Mouse (Mus musculus): ENCODE measurements at regions not wholly inside any gene's neighbourhood (a gene's known extent, or its start where the extent isn't known, plus 50 kb on each side); places are given as distances from the start of the nearest gene placed in this dataset.

DNA sequence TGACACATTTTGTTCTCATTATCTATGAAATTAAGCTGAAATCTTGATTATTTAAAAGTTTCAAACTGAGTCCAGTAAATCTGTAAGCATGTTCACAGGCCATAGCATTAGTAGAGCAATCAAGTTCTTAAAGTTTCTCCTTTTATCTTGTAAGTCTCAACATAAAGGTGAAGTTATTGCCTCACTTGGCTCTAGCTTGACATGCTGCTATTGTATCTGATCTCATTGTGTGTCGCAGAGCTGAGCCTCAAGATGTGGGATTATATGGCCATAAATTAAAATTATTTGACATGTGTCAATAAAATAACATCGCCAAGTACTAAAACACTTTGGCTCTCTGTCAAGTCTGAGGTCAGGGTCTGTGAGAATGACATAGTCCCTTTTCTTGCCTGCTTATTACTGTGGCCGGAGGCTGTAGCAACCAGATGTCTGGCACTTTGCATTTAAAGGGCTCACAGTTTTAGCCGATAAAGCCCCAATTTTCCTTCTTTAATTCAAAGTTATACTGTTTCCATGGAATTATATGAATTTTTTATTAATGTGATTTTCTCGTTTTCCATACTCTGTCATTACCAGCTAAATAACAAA is 775.8 kb downstream of the A830018L16Rik start:
- intact Hi-C loops (cut with DNase I) = no loop called here
- Histone ChIP-seq H3K4me3 (no peak overlapping the region), H3K27ac (no peak overlapping the region)
- TF ChIP-seq CTCF (IDR thresholded peaks at IDR 0.05) = no peak
- no peak for DNase-seq

DNA sequence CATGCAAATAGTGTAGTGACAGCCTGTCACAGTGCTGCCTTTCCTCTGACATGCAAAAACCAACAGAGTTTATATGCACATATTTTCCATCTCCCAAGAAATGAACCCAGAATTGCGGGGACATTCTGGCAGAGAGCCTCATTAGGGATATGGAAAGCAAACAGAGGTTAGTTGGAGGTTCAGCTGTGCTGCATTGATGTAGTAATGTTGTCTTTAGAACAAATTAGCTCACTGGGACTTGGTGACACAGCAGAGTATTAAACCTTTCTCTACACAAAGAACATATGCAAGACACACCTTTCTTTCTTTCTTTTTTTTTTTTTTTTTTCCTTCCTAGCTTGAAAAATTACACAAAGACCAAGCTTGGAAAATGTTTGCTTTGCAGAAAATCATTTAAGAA is 778.7 kb downstream of the A830018L16Rik start:
- Histone ChIP-seq H3K27ac (no peak overlapping the region), H3K4me3 (no peak overlapping the region)
- TF ChIP-seq CTCF (IDR thresholded peaks at IDR 0.05) = no peak
- intact Hi-C loops (cut with DNase I) = no loop called here
- no peak for DNase-seq

DNA sequence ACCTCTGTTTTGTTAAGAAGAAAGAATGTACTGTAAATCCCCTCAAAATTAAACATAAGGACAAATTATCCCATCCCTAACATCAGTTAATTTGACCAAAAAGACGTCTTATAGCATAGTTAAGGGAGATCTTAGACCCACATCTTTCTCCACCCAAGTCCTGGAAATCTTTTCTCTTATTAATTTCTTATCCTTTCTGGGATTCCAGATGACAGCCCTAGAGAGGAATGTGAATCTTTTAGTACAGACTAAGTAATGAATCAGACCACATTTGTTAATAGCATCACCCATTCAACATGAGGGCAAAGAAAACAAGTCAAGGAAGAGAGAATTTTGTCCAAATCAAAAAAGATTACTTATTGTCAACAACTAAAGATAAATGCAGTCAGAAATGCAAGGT is 817.2 kb downstream of the A830018L16Rik start:
- no peak for TF ChIP-seq CTCF (IDR thresholded peaks at IDR 0.05)
- no peak overlapping the region for H3K4me3 ChIP-seq
- no peak for DNase-seq
- no peak overlapping the region for H3K27ac ChIP-seq
- intact Hi-C loops (cut with DNase I) = no loop called here

DNA sequence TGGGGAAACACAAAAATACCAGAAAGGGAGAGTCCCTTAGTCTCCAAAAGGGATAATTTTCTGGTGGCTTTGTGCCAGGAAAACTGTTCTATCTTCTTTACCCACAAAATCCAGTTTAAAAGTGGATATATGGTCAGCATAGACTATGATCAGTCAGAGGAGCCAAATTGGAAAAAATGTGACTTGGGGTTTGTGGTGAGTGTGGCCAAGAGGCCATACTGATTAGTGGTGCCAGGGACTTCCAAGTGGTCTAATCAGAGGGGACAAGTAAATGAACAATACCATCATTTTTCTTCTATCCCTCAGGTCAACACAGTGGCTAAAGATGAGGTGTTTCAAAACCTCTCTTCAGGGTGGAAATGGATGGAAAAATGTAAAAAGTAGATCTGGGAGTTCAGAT is 828.2 kb downstream of the A830018L16Rik start:
- DNase-seq = no peak
- no peak for TF ChIP-seq CTCF (IDR thresholded peaks at IDR 0.05)
- Histone ChIP-seq H3K27ac (no peak overlapping the region), H3K4me3 (no peak overlapping the region)
- intact Hi-C loops (cut with DNase I) = no loop called here

DNA sequence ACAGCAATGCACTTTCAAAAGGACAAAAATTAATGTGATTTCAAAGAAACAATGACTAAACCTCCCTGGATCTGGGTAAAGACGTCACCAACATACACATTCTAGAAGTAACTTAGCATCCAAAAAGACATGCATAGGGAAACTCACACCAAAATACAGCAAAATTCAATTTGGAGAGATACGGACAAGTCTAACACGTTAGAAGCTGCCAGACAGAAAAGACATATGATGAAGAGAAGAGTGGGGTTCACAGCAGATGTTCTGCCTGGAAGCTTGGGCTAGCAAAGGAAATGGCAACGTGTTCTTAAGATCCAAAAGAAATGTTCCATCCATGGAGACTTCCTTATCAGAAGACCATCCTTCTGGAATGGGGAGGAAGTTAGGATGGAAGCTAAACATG is 868.6 kb downstream of the A830018L16Rik start:
- TF ChIP-seq CTCF (IDR thresholded peaks at IDR 0.05) = no peak
- H3K4me3 ChIP-seq = no peak overlapping the region
- no peak for DNase-seq
- H3K27ac ChIP-seq = no peak overlapping the region
- intact Hi-C loops (cut with DNase I) = no loop called here

DNA sequence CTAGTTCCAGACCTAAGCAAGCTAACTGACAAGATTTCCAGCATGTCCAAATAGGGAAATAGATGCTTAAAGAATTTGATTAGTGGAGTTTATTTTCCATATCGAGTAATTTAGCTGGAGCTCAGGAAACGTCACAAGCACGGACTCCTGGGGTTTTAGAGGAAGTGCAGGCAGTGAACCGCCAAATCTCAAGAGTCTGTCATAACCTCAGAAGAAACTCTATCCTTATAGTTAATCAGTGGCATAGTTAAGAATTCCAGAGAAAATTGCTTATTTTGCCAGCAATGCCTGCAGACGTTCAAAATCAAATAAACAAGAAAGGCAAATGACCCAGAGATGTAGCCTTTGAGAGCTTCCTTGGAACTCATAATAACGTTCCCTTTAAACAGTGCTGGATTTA is 871.6 kb downstream of the A830018L16Rik start:
- intact Hi-C loops (cut with DNase I) = no loop called here

DNA sequence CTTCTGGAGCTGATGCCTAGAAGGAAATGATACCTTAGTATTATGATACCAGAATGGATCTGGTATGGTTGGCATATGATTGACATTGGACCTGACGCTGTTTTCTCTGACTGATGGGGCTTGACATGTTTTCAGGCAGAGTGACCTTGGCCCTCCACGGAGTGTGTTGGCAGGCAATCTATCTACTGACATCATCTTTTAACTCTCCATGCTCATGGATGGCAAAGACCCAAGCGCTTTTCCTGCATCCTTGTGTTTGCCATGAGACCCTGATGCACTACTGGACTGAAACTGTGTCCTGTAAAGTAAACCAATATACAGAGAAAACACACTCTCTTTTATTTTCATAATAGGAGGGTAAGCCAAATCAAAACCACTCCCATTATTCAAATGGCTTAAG is 872.1 kb downstream of the A830018L16Rik start:
- intact Hi-C loops (cut with DNase I) = no loop called here
- H3K4me3 ChIP-seq = no peak overlapping the region
- H3K27ac ChIP-seq = no peak overlapping the region

More for the DNA sequence above, 871.6 kb downstream of the A830018L16Rik start:
- no peak for TF ChIP-seq CTCF (IDR thresholded peaks at IDR 0.05)
- Histone ChIP-seq H3K4me3 (no peak overlapping the region), H3K27ac (no peak overlapping the region)
- DNase-seq = no peak

DNA sequence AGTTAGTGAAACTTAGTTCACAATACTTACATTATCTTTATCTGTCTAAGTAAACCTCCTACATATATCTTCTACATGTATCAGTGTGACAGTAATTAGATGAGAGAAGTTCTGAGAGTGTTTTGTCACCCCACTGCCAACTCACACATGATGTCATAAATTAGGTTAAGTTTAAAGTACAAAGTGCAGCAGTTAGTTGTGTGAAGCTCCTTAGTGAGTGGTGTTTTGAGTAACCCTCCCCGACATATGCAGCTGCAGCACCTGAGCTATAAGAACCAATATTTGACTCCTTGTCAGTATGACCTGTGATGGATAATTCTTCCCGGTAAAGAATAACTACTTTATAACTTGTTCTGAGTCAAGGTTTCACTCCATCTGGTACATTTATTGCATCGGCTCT is 874.6 kb downstream of the A830018L16Rik start:
- TF ChIP-seq CTCF (IDR thresholded peaks at IDR 0.05) = no peak

More for the DNA sequence above, 872.1 kb downstream of the A830018L16Rik start:
- no peak for TF ChIP-seq CTCF (IDR thresholded peaks at IDR 0.05)
- DNase-seq = no peak

DNA sequence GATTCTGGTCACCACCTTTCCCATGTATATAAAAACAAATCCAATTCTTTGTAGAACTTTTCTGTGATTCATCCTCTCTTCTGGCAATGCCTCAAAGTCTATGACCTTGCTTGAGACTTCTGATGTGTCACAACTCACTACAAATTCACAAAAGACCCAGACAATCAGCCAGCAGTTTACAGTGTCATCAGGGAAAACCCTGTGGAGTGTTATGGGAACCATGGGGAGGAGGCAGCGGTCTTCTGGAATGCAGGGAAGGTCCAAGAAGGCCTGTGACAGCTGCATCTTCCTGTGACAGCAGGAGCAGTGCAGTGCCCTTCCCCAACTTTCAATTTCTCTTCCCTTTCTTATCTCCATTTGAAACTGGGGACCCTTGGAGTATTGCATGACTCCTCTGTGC is 877.9 kb downstream of the A830018L16Rik start:
- intact Hi-C loops (cut with DNase I) = no loop called here

More for the DNA sequence above, 874.6 kb downstream of the A830018L16Rik start:
- no peak for DNase-seq
- Histone ChIP-seq H3K27ac (no peak overlapping the region), H3K4me3 (no peak overlapping the region)
- intact Hi-C loops (cut with DNase I) = no loop called here

DNA sequence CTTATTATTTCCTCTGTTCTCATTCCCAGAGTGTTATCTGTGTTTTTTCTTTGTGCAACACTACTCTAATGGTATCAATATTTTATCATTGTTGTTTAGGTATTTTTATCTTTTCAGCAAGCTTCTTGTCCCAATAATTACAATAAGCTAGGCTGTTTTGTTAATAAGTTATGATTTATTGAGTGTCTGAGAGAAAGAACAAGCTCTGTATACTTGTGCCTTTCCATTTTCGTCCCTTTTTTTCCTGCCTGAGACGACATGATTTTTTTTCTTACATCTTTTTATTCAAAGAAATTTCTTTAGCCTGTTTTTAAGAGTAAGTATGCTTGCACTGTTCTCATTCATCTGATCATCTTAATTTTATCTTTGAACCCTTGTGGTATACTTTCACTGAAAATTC is 904.1 kb downstream of the A830018L16Rik start:
- TF ChIP-seq CTCF (IDR thresholded peaks at IDR 0.05) = no peak
- no peak for DNase-seq
- no peak overlapping the region for H3K4me3 ChIP-seq
- intact Hi-C loops (cut with DNase I) = no loop called here
- H3K27ac ChIP-seq = no peak overlapping the region

More for the DNA sequence above, 877.9 kb downstream of the A830018L16Rik start:
- no peak for DNase-seq
- no peak overlapping the region for H3K27ac ChIP-seq
- no peak for TF ChIP-seq CTCF (IDR thresholded peaks at IDR 0.05)
- H3K4me3 ChIP-seq = no peak overlapping the region

DNA sequence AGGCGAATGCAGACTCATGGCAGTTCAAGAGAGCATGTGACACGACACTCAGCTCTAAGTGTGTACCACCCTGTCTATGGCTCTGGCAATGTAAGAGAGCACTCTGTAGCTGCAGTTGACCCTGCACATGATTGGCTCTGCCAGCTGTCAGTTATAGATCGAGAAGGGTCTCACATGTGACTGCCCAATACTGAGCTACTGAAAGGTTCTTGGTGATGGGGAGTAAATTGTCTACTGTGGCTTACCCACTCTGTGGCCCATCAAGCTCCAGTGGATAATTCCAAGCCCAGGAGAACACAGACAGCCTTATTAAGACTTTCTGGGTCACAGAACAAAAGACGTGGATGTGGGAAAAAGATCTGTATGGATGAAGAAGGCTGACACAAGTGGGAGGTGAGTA is 920.3 kb downstream of the A830018L16Rik start:
- intact Hi-C loops (cut with DNase I) = no loop called here
- H3K27ac ChIP-seq = no peak overlapping the region
- no peak overlapping the region for H3K4me3 ChIP-seq
- TF ChIP-seq CTCF (IDR thresholded peaks at IDR 0.05) = no peak
- no peak for DNase-seq

DNA sequence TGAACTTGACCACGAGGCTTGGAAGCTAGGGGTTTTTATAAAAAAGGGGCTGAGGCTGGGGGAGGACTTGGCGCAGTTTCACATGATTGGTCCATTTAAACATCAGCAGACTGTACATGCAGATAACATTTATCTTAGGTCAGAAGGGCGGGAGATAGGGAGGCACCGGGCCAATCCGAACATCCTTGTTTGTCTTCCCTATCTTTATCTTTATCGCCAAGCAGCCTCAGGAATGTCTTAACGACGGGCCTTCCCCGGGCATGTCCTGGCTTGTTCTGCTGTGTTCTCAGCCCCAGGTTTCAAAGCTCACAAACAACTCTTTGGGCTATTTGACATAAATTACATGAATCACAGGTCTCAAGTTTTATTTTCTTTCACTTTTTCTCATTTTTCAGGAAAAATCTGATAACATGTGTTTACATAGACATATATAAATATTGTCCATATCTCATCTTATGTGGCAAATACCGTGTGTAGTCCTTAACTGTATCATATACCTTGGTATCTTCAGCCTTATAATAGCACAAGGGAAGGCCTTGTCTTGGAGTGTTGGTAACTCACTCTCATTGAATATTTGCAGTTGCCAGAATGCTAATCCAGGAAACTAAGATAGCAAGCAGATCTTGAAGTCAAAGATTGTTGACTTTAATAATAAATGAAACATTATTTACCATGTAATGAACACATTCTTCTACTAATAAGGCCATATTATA is 931.0 kb downstream of the A830018L16Rik start:
- DNase-seq = no peak
- intact Hi-C loops (cut with DNase I) = no loop called here
- no peak for TF ChIP-seq CTCF (IDR thresholded peaks at IDR 0.05)
- H3K4me3 ChIP-seq = no peak overlapping the region
- H3K27ac ChIP-seq = no peak overlapping the region

DNA sequence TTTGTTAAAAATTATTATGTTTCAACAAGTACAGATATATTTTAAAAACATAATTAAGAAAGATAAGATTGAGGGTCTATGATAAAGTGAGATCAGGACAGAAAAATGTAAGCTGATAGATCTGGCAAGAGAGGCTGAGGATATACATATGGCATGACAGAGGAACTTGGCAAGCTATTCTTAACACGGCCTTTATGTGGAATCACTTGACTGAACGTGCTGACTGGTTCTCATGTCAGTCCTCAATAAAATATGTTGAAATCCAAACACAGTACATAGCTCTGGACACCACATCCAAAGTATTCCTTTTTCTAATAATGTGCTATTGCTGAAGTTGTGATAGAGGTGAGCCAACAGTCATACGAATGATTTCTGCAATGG is 931.5 kb downstream of the A830018L16Rik start:
- no peak overlapping the region for H3K27ac ChIP-seq
- intact Hi-C loops (cut with DNase I) = no loop called here
- no peak overlapping the region for H3K4me3 ChIP-seq
- no peak for DNase-seq
- no peak for TF ChIP-seq CTCF (IDR thresholded peaks at IDR 0.05)

DNA sequence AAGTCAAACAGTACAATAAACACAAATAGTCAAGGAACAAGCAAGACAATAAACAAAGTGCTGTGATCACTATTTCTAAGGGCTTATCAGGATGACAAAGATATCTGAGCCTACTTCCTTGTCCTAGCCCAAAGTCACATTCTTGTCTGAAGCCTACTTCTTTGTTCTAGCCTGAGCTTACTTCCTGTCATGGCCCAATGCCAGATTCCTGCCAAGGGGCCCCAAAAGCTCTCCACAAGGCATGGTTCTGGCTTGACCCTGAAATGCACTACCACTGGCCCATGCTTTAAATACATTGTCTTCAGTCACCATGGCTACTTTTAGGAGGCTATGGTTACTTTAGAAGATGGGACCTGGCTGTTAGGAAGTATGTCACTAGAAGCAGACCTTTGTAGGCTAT is 940.6 kb downstream of the A830018L16Rik start:
- no peak overlapping the region for H3K4me3 ChIP-seq
- intact Hi-C loops (cut with DNase I) = no loop called here
- TF ChIP-seq CTCF (IDR thresholded peaks at IDR 0.05) = no peak
- DNase-seq = no peak
- no peak overlapping the region for H3K27ac ChIP-seq

All from gastrocnemius, adult 2 months (tissue).